Mouse (Mus musculus): ENCODE measurements around the gene Lce1e. TPM values are rescaled to one million over a fixed set of nuclear protein-coding genes. Genes with fewer than 3 reads are reported as not detected.

Gene Lce1e
- polyA plus RNA-seq, 1 experiment from 2014 or later = not detected

GRCm38 (mm10) chr3:92670215-92670614, 38.7 kb downstream of the Lce1e start, which contains the start of gene Lce1a2:
TSS of gene Lce1a2 (minus strand) at chr3:92670315.
- no peak within 1 kb of the TSS for H3K4me2 ChIP-seq
- ATAC-seq (ENCODE audit: insufficient number of reproducible peaks, low FRiP score) = no peak
- H3K9ac ChIP-seq = no peak within 1 kb of the TSS
- H3K36me3 ChIP-seq = no peaks in the 10 kb centered on the region
- H3K27me3 ChIP-seq (replicated peaks) = no peaks in the 10 kb centered on the region
- H3K4me1 ChIP-seq (replicated peaks) = no peaks in the 10 kb centered on the region
- H3K9me3 ChIP-seq (replicated peaks) = no peaks in the 10 kb centered on the region
- H3K4me3 ChIP-seq = no peak within 1 kb of the TSS
- no peak within 1 kb of the TSS for H3K27ac ChIP-seq (ENCODE audit: poor library complexity, severe bottlenecking)

Other genes with a start within 250 kb of the Lce1e start
- 0.24 and 0.37 TPM in 2 replicates for gene Sprr1a, start 223.2 kb downstream of the Lce1e start, polyA plus RNA-seq (2016; fragmentation: Nextera tagmentation; extraction: Ambion mirVana)
- not detected in 2 replicates for gene Sprr4, start 208.6 kb downstream of the Lce1e start, polyA plus RNA-seq (2016; fragmentation: Nextera tagmentation; extraction: Ambion mirVana)
- not detected in 2 replicates for gene 2310046K23Rik, start 174.6 kb downstream of the Lce1e start, polyA plus RNA-seq (2016; fragmentation: Nextera tagmentation; extraction: Ambion mirVana)
- gene Ivl, start 135.3 kb downstream of the Lce1e start, polyA plus RNA-seq (2016; fragmentation: Nextera tagmentation; extraction: Ambion mirVana) = not detected in 2 replicates
- not detected in 2 replicates for gene Smcp, start 120.1 kb downstream of the Lce1e start, polyA plus RNA-seq (2016; fragmentation: Nextera tagmentation; extraction: Ambion mirVana)
- not detected in 2 replicates for gene 2210017I01Rik, start 101.6 kb downstream of the Lce1e start, polyA plus RNA-seq (2016; fragmentation: Nextera tagmentation; extraction: Ambion mirVana)
- not detected in 2 replicates for gene Lce6a, start 87.4 kb downstream of the Lce1e start, polyA plus RNA-seq (2016; fragmentation: Nextera tagmentation; extraction: Ambion mirVana)
- gene Lce1a1, start 60.8 kb downstream of the Lce1e start, polyA plus RNA-seq (2016; fragmentation: Nextera tagmentation; extraction: Ambion mirVana) = not detected in 2 replicates
- gene Lce1b, start 52.1 kb downstream of the Lce1e start, polyA plus RNA-seq (2016; fragmentation: Nextera tagmentation; extraction: Ambion mirVana) = not detected in 2 replicates
- gene Lce1a2, start 38.8 kb downstream of the Lce1e start, polyA plus RNA-seq (2016; fragmentation: Nextera tagmentation; extraction: Ambion mirVana) = not detected in 2 replicates
- gene Lce1c, start 29.8 kb downstream of the Lce1e start, polyA plus RNA-seq (2016; fragmentation: Nextera tagmentation; extraction: Ambion mirVana) = not detected in 2 replicates
- gene Lce1d, start 21.9 kb downstream of the Lce1e start, polyA plus RNA-seq (2016; fragmentation: Nextera tagmentation; extraction: Ambion mirVana) = not detected in 2 replicates
- gene Lce1f, start 11.3 kb upstream of the Lce1e start, polyA plus RNA-seq (2016; fragmentation: Nextera tagmentation; extraction: Ambion mirVana) = not detected in 2 replicates
- not detected in 2 replicates for gene Gm38119, start 30.0 kb upstream of the Lce1e start, polyA plus RNA-seq (2016; fragmentation: Nextera tagmentation; extraction: Ambion mirVana)
- not detected in 2 replicates for gene Lce1g, start 43.3 kb upstream of the Lce1e start, polyA plus RNA-seq (2016; fragmentation: Nextera tagmentation; extraction: Ambion mirVana)
- not detected in 2 replicates for gene Lce1h, start 56.0 kb upstream of the Lce1e start, polyA plus RNA-seq (2016; fragmentation: Nextera tagmentation; extraction: Ambion mirVana)
- gene Lce1i, start 69.8 kb upstream of the Lce1e start, polyA plus RNA-seq (2016; fragmentation: Nextera tagmentation; extraction: Ambion mirVana) = not detected in 2 replicates
- gene Lce1j, start 81.4 kb upstream of the Lce1e start, polyA plus RNA-seq (2016; fragmentation: Nextera tagmentation; extraction: Ambion mirVana) = not detected in 2 replicates
- not detected in 2 replicates for gene Lce1k, start 98.8 kb upstream of the Lce1e start, polyA plus RNA-seq (2016; fragmentation: Nextera tagmentation; extraction: Ambion mirVana)
- gene Kprp, start 118.2 kb upstream of the Lce1e start, polyA plus RNA-seq (2016; fragmentation: Nextera tagmentation; extraction: Ambion mirVana) = not detected in 2 replicates
- gene Lce1l, start 142.2 kb upstream of the Lce1e start, polyA plus RNA-seq (2016; fragmentation: Nextera tagmentation; extraction: Ambion mirVana) = not detected in 2 replicates
- not detected in 2 replicates for gene 2310050C09Rik, start 161.1 kb upstream of the Lce1e start, polyA plus RNA-seq (2016; fragmentation: Nextera tagmentation; extraction: Ambion mirVana)
- not detected in 2 replicates for gene Lce3a, start 217.2 kb upstream of the Lce1e start, polyA plus RNA-seq (2016; fragmentation: Nextera tagmentation; extraction: Ambion mirVana)
- not detected in 2 replicates for gene Lce3b, start 223.9 kb upstream of the Lce1e start, polyA plus RNA-seq (2016; fragmentation: Nextera tagmentation; extraction: Ambion mirVana)
- gene Lce3c, start 235.4 kb upstream of the Lce1e start, polyA plus RNA-seq (2016; fragmentation: Nextera tagmentation; extraction: Ambion mirVana) = not detected in 2 replicates
- not detected in 2 replicates for gene Lce3d, start 248.3 kb upstream of the Lce1e start, polyA plus RNA-seq (2016; fragmentation: Nextera tagmentation; extraction: Ambion mirVana)

All from heart, embryonic 12.5 days (tissue).